Mouse (Mus musculus): ENCODE results near the gene Asphd1. TPM values are rescaled to one million over a fixed set of nuclear protein-coding genes. Genes with fewer than 3 reads are reported as not detected.

The Asphd1 gene
- polyA plus RNA-seq, 1 experiment: 0.07 TPM

GRCm38 (mm10) chr7:126898102-126898990 is 51.0 kb downstream of the Asphd1 start:
- TF ChIP-seq USF1 (IDR thresholded peaks at IDR 0.05; ENCODE audit: low read depth) (no peak), MYOD1 (IDR thresholded peaks at IDR 0.05; ENCODE audit: control insufficient read depth, insufficient read length, low read depth) (no peak), MYOG (IDR thresholded peaks at IDR 0.05; ENCODE audit: control insufficient read depth, extremely low read depth, insufficient read length) (no peak), CEBPB (IDR thresholded peaks at IDR 0.05; ENCODE audit: low read depth) (no peak), FOSL1 (IDR thresholded peaks at IDR 0.05; ENCODE audit: insufficient read depth, low read length, poor library complexity, severe bottlenecking) (no peak), MAX (IDR thresholded peaks at IDR 0.05) (no peak), CTCF (IDR thresholded peaks at IDR 0.05; ENCODE audit: control insufficient read depth, insufficient read depth, insufficient read length) (no peak)
- Histone ChIP-seq H3K27me3 (ENCODE audit: control insufficient read depth, insufficient read depth, insufficient read length) (no peaks in the 10 kb centered on the region), H3ac (ENCODE audit: control insufficient read depth, insufficient read length, low read depth) (peak overlapping the region; percentile 73), H3K79me2 (ENCODE audit: control insufficient read depth, insufficient read depth) (no peaks in the 10 kb centered on the region), H3K36me3 (ENCODE audit: control insufficient read depth, insufficient read depth) (no peaks in the 10 kb centered on the region), H3K4me3 (ENCODE audit: insufficient read depth, poor library complexity, severe bottlenecking) (peak overlapping the region; percentile 34), H3K79me3 (ENCODE audit: low read depth) (no peaks in the 10 kb centered on the region)

DNA sequence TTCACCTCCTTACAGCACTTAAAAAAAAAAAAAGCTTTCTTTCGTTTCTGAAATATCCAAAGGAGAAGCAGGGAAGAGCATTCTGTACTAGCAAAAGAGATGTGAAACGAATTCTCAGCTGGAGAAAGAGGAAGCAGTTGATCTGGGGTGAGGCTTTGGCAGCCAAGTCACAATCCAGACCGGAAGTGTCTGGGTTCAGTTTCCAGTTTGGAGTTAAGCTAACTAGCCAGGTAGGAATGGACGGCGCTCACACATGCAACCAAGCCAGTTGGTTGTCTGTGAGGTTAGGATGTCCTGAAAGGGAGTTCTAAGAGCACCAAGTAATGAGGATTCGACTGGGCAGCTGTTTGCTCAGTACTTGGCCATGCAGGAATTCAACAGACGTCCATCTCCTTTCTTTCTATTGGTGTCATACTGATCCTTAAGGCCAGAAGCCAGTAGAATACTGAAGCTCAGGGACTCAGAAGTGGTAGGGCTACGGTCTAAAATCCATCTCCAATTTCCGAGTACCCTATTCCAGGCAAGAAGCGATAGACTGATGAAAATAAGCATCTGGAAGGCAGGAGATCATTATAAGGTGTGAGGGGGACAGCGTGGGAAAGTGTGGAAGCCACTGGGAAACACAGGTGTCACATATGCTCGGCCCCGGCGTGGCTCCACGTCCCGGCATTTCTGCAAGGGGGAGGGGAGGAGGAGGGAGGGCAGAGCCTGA is 51.8 kb downstream of the Asphd1 start:
- H3ac ChIP-seq (ENCODE audit: control insufficient read depth, insufficient read length, low read depth): peak overlapping the region; percentile 73
- H3K79me2 ChIP-seq (ENCODE audit: control insufficient read depth, insufficient read depth): no peaks in the 10 kb centered on the region
- H3K79me3 ChIP-seq (ENCODE audit: low read depth): no peaks in the 10 kb centered on the region
- no peaks in the 10 kb centered on the region for H3K27me3 ChIP-seq (ENCODE audit: control insufficient read depth, insufficient read depth, insufficient read length)
- H3K4me3 ChIP-seq (ENCODE audit: insufficient read depth, poor library complexity, severe bottlenecking): peak overlapping the region; percentile 34
- no peaks in the 10 kb centered on the region for H3K36me3 ChIP-seq (ENCODE audit: control insufficient read depth, insufficient read depth)
- no peak for TF ChIP-seq USF1 (IDR thresholded peaks at IDR 0.05; ENCODE audit: low read depth)
- no peak for TF ChIP-seq CEBPB (IDR thresholded peaks at IDR 0.05; ENCODE audit: low read depth)
- no peak for TF ChIP-seq FOSL1 (IDR thresholded peaks at IDR 0.05; ENCODE audit: insufficient read depth, low read length, poor library complexity, severe bottlenecking)
- no peak for TF ChIP-seq MAX (IDR thresholded peaks at IDR 0.05)
- TF ChIP-seq MYOD1 (IDR thresholded peaks at IDR 0.05; ENCODE audit: control insufficient read depth, insufficient read length, low read depth): no peak
- no peak for TF ChIP-seq MYOG (IDR thresholded peaks at IDR 0.05; ENCODE audit: control insufficient read depth, extremely low read depth, insufficient read length)
- no peak for TF ChIP-seq CTCF (IDR thresholded peaks at IDR 0.05; ENCODE audit: control insufficient read depth, insufficient read depth, insufficient read length)

DNA sequence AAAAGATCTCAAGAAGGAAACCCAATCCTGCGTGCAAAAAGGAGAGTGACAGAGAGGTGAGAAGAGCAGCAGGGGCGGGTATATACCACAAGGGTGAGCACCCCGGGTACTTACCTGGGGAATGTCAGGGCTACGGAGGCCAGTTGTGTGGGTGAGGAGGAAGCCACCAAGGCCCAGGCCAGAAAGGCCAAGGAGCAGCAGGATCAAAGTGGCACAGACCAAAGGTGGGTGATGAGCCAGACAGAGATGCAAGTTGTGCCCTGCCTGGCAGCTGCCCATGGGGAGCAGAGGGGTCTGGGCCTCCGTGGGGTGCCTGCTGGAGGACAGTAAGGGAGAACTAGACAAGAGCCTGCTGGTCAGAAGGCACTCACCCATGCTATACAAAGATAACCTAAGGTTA is 52.5 kb downstream of the Asphd1 start:
- Histone ChIP-seq H3ac (ENCODE audit: control insufficient read depth, insufficient read length, low read depth) (no peak overlapping the region), H3K27me3 (ENCODE audit: control insufficient read depth, insufficient read depth, insufficient read length) (no peaks in the 10 kb centered on the region), H3K79me2 (ENCODE audit: control insufficient read depth, insufficient read depth) (no peaks in the 10 kb centered on the region), H3K4me3 (ENCODE audit: insufficient read depth, poor library complexity, severe bottlenecking) (no peak overlapping the region), H3K79me3 (ENCODE audit: low read depth) (no peaks in the 10 kb centered on the region), H3K36me3 (ENCODE audit: control insufficient read depth, insufficient read depth) (no peaks in the 10 kb centered on the region)
- TF ChIP-seq FOSL1 (IDR thresholded peaks at IDR 0.05; ENCODE audit: insufficient read depth, low read length, poor library complexity, severe bottlenecking): no peak
- no peak for TF ChIP-seq MYOG (IDR thresholded peaks at IDR 0.05; ENCODE audit: control insufficient read depth, extremely low read depth, insufficient read length)
- no peak for TF ChIP-seq CEBPB (IDR thresholded peaks at IDR 0.05; ENCODE audit: low read depth)

Other genes starting within 250 kb of the Asphd1 start
- gene Coro1a, start 241.8 kb downstream of the Asphd1 start, polyA plus RNA-seq (2012; fragmentation: generic; extraction: Trizol): 1.9 TPM
- 168 TPM for gene Mapk3, start 190.0 kb downstream of the Asphd1 start, polyA plus RNA-seq (2012; fragmentation: generic; extraction: Trizol)
- 1.7 TPM for gene Gdpd3, start 183.2 kb downstream of the Asphd1 start, polyA plus RNA-seq (2012; fragmentation: generic; extraction: Trizol)
- 16.6 TPM for gene Ypel3, start 172.6 kb downstream of the Asphd1 start, polyA plus RNA-seq (2012; fragmentation: generic; extraction: Trizol)
- 0.01 TPM for gene Tbx6, start 168.1 kb downstream of the Asphd1 start, polyA plus RNA-seq (2012; fragmentation: generic; extraction: Trizol)
- gene Ppp4c, start 157.1 kb downstream of the Asphd1 start, polyA plus RNA-seq (2012; fragmentation: generic; extraction: Trizol): 189 TPM
- gene Fam57b, start 151.9 kb downstream of the Asphd1 start, polyA plus RNA-seq (2012; fragmentation: generic; extraction: Trizol): 0.08 TPM
- gene 4930451I11Rik, start 117.9 kb downstream of the Asphd1 start, polyA plus RNA-seq (2012; fragmentation: generic; extraction: Trizol): not detected
- not detected for gene Doc2a, start 102.2 kb downstream of the Asphd1 start, polyA plus RNA-seq (2012; fragmentation: generic; extraction: Trizol)
- 53.9 TPM for gene Hirip3, start 87.6 kb downstream of the Asphd1 start, polyA plus RNA-seq (2012; fragmentation: generic; extraction: Trizol)
- gene Ino80e, start 87.2 kb downstream of the Asphd1 start, polyA plus RNA-seq (2012; fragmentation: generic; extraction: Trizol): 105 TPM
- 27.9 TPM for gene Taok2, start 64.9 kb downstream of the Asphd1 start, polyA plus RNA-seq (2012; fragmentation: generic; extraction: Trizol)
- gene Tmem219, start 26.7 kb downstream of the Asphd1 start, polyA plus RNA-seq (2012; fragmentation: generic; extraction: Trizol): 26.7 TPM
- gene Kctd13, start 20.7 kb downstream of the Asphd1 start, polyA plus RNA-seq (2012; fragmentation: generic; extraction: Trizol): 18.3 TPM
- 0.11 TPM for gene Sez6l2, start 981 bp upstream of the Asphd1 start, polyA plus RNA-seq (2012; fragmentation: generic; extraction: Trizol)
- 115 TPM for gene Cdipt, start 26.3 kb upstream of the Asphd1 start, polyA plus RNA-seq (2012; fragmentation: generic; extraction: Trizol)
- gene Cdiptos, start 26.5 kb upstream of the Asphd1 start, polyA plus RNA-seq (2012; fragmentation: generic; extraction: Trizol): 0.06 TPM
- 32.7 TPM for gene Mvp, start 65.0 kb upstream of the Asphd1 start, polyA plus RNA-seq (2012; fragmentation: generic; extraction: Trizol)
- gene Pagr1b, start 66.9 kb upstream of the Asphd1 start, polyA plus RNA-seq (2012; fragmentation: generic; extraction: Trizol): 1.2 TPM
- gene Pagr1a, start 67.8 kb upstream of the Asphd1 start, polyA plus RNA-seq (2012; fragmentation: generic; extraction: Trizol): 22.3 TPM
- gene Gm42742, start 71.5 kb upstream of the Asphd1 start, polyA plus RNA-seq (2012; fragmentation: generic; extraction: Trizol): 39.7 TPM
- 0.02 TPM for gene Prrt2, start 71.6 kb upstream of the Asphd1 start, polyA plus RNA-seq (2012; fragmentation: generic; extraction: Trizol)
- 141 TPM for gene Maz, start 77.5 kb upstream of the Asphd1 start, polyA plus RNA-seq (2012; fragmentation: generic; extraction: Trizol)
- gene Kif22, start 92.9 kb upstream of the Asphd1 start, polyA plus RNA-seq (2012; fragmentation: generic; extraction: Trizol): 75.4 TPM
- not detected for gene Zg16, start 137.7 kb upstream of the Asphd1 start, polyA plus RNA-seq (2012; fragmentation: generic; extraction: Trizol)
- gene AI467606, start 141.8 kb upstream of the Asphd1 start, polyA plus RNA-seq (2012; fragmentation: generic; extraction: Trizol): 34.0 TPM
- not detected for gene Qprt, start 172.6 kb upstream of the Asphd1 start, polyA plus RNA-seq (2012; fragmentation: generic; extraction: Trizol)
- 23.1 TPM for gene Spn, start 188.2 kb upstream of the Asphd1 start, polyA plus RNA-seq (2012; fragmentation: generic; extraction: Trizol)
- 56.2 TPM for gene Cd2bp2, start 246.5 kb upstream of the Asphd1 start, polyA plus RNA-seq (2012; fragmentation: generic; extraction: Trizol)

All from C2C12 (cell line).